Mouse (Mus musculus): ENCODE measurements at regions not wholly inside any gene's neighbourhood (a gene's known extent, or its start where the extent isn't known, plus 50 kb on each side); places are given as distances from the start of the nearest gene placed in this dataset.

- no peak for TF ChIP-seq CTCF (IDR thresholded peaks at IDR 0.05; ENCODE audit: low read depth, low read length)
- TF ChIP-seq POLR2A (IDR thresholded peaks at IDR 0.05; ENCODE audit: extremely low read depth, insufficient read depth, low read length), result no peak
Observed at GRCm38 (mm10) chr8:89220870-89221269, 176.9 kb upstream of the Sall1 start.
